Mouse (Mus musculus): Measurements from ENCODE around the gene Oaz2. TPM values are rescaled to one million over a fixed set of nuclear protein-coding genes. Genes with fewer than 3 reads are reported as not detected.

Gene Oaz2
- polyA plus RNA-seq, 1 experiment from 2014 or later: 182 TPM

GRCm38 (mm10) chr9:65630631-65631353, 37.0 kb upstream of the Oaz2 start:
- peak; percentile 68; the same call in 1 of the 2 replicates for ATAC-seq (ENCODE audit: insufficient number of reproducible peaks, insufficient read depth, low FRiP score, low read depth)
- 1% methylated on average over 63 of the region's 78 CpGs for WGBS
- no peaks in the 10 kb centered on the region for H3K36me3 ChIP-seq (ENCODE audit: control insufficient read depth, insufficient read depth, low read length)
- peak overlapping the region; percentile 82 for H3K4me3 ChIP-seq (ENCODE audit: low read depth, low read length)
- H3K4me1 ChIP-seq (ENCODE audit: control insufficient read depth, insufficient read depth, low read length): 0 out of 2 replicates have a peak, but pooled peaks cover 8% of the 10 kb centered on the region
- H3K9ac ChIP-seq (replicated peaks; ENCODE audit: low read depth, low read length): peak overlapping the region; percentile 73
- peak overlapping the region; percentile 95 for H3K4me2 ChIP-seq (replicated peaks; ENCODE audit: low read depth, low read length)
- H3K27ac ChIP-seq (ENCODE audit: low read length): peak overlapping the region; percentile 72; the same call in 1 of the 2 replicates
- H3K27me3 ChIP-seq (ENCODE audit: control insufficient read depth, insufficient read depth, low read length): 0 out of 2 replicates have a peak, but pooled peaks cover 2% of the 10 kb centered on the region
- no peaks in the 10 kb centered on the region for H3K9me3 ChIP-seq (ENCODE audit: control insufficient read depth, low read depth, low read length)

GRCm38 (mm10) chr9:65631354-65632021, 36.3 kb upstream of the Oaz2 start:
- Histone ChIP-seq H3K4me3 (ENCODE audit: low read depth, low read length) (peak overlapping the region; percentile 82), H3K27me3 (ENCODE audit: control insufficient read depth, insufficient read depth, low read length) (0 out of 2 replicates have a peak, but pooled peaks cover 2% of the 10 kb centered on the region), H3K36me3 (ENCODE audit: control insufficient read depth, insufficient read depth, low read length) (no peaks in the 10 kb centered on the region), H3K9ac (replicated peaks; ENCODE audit: low read depth, low read length) (peak overlapping the region; percentile 73), H3K9me3 (ENCODE audit: control insufficient read depth, low read depth, low read length) (no peaks in the 10 kb centered on the region), H3K4me1 (ENCODE audit: control insufficient read depth, insufficient read depth, low read length) (0 out of 2 replicates have a peak, but pooled peaks cover 8% of the 10 kb centered on the region), H3K4me2 (replicated peaks; ENCODE audit: low read depth, low read length) (peak overlapping the region; percentile 95), H3K27ac (ENCODE audit: low read length) (no peak overlapping the region)
- 28% methylated on average over 16 of the region's 16 CpGs for WGBS
- no peak for ATAC-seq (ENCODE audit: insufficient number of reproducible peaks, insufficient read depth, low FRiP score, low read depth)

- H3K4me3 ChIP-seq (ENCODE audit: low read depth, low read length): no peak overlapping the region
- no peaks in the 10 kb centered on the region for H3K9me3 ChIP-seq (ENCODE audit: control insufficient read depth, low read depth, low read length)
- H3K9ac ChIP-seq (replicated peaks; ENCODE audit: low read depth, low read length): no peak overlapping the region
- H3K4me2 ChIP-seq (replicated peaks; ENCODE audit: low read depth, low read length): no peak overlapping the region
- 0 out of 2 replicates have a peak, but pooled peaks cover 4% of the 10 kb centered on the region for H3K4me1 ChIP-seq (ENCODE audit: control insufficient read depth, insufficient read depth, low read length)
- 0 out of 2 replicates have a peak, but pooled peaks cover 2% of the 10 kb centered on the region for H3K27me3 ChIP-seq (ENCODE audit: control insufficient read depth, insufficient read depth, low read length)
- H3K27ac ChIP-seq (ENCODE audit: low read length): no peak overlapping the region
- ATAC-seq (ENCODE audit: insufficient number of reproducible peaks, insufficient read depth, low FRiP score, low read depth): no peak
- H3K36me3 ChIP-seq (ENCODE audit: control insufficient read depth, insufficient read depth, low read length): no peaks in the 10 kb centered on the region
- WGBS: 84% methylated on average over 1 of the region's 1 CpGs
Observed at GRCm38 (mm10) chr9:65635766-65636165, 32.0 kb upstream of the Oaz2 start.

GRCm38 (mm10) chr9:65636926-65637325, 30.9 kb upstream of the Oaz2 start:
- Histone ChIP-seq H3K9me3 (ENCODE audit: control insufficient read depth, low read depth, low read length) (no peaks in the 10 kb centered on the region), H3K4me1 (ENCODE audit: control insufficient read depth, insufficient read depth, low read length) (peaks cover 6% of the 10 kb centered on the region; the same call in 1 of the 2 replicates), H3K4me3 (ENCODE audit: low read depth, low read length) (no peak overlapping the region), H3K36me3 (ENCODE audit: control insufficient read depth, insufficient read depth, low read length) (no peaks in the 10 kb centered on the region), H3K27ac (ENCODE audit: low read length) (no peak overlapping the region), H3K27me3 (ENCODE audit: control insufficient read depth, insufficient read depth, low read length) (no peaks in the 10 kb centered on the region), H3K9ac (replicated peaks; ENCODE audit: low read depth, low read length) (no peak overlapping the region), H3K4me2 (replicated peaks; ENCODE audit: low read depth, low read length) (no peak overlapping the region)
- ATAC-seq (ENCODE audit: insufficient number of reproducible peaks, insufficient read depth, low FRiP score, low read depth): no peak
- 85% methylated on average over 4 of the region's 4 CpGs for WGBS

- Histone ChIP-seq H3K27me3 (ENCODE audit: control insufficient read depth, insufficient read depth, low read length) (no peaks in the 10 kb centered on the region), H3K27ac (ENCODE audit: low read length) (no peak overlapping the region), H3K9ac (replicated peaks; ENCODE audit: low read depth, low read length) (no peak overlapping the region), H3K4me1 (ENCODE audit: control insufficient read depth, insufficient read depth, low read length) (peaks cover 7% of the 10 kb centered on the region; the same call in 1 of the 2 replicates), H3K36me3 (ENCODE audit: control insufficient read depth, insufficient read depth, low read length) (no peaks in the 10 kb centered on the region), H3K4me3 (ENCODE audit: low read depth, low read length) (no peak overlapping the region), H3K9me3 (ENCODE audit: control insufficient read depth, low read depth, low read length) (no peaks in the 10 kb centered on the region), H3K4me2 (replicated peaks; ENCODE audit: low read depth, low read length) (no peak overlapping the region)
- 56% methylated on average over 5 of the region's 5 CpGs for WGBS
- ATAC-seq (ENCODE audit: insufficient number of reproducible peaks, insufficient read depth, low FRiP score, low read depth): no peak
Observed at GRCm38 (mm10) chr9:65639065-65639464, 28.7 kb upstream of the Oaz2 start.

- Histone ChIP-seq H3K27me3 (ENCODE audit: control insufficient read depth, insufficient read depth, low read length) (no peaks in the 10 kb centered on the region), H3K9ac (replicated peaks; ENCODE audit: low read depth, low read length) (no peak overlapping the region), H3K4me1 (ENCODE audit: control insufficient read depth, insufficient read depth, low read length) (peaks cover 7% of the 10 kb centered on the region; the same call in 1 of the 2 replicates), H3K4me2 (replicated peaks; ENCODE audit: low read depth, low read length) (no peak overlapping the region), H3K27ac (ENCODE audit: low read length) (no peak overlapping the region), H3K36me3 (ENCODE audit: control insufficient read depth, insufficient read depth, low read length) (no peaks in the 10 kb centered on the region), H3K4me3 (ENCODE audit: low read depth, low read length) (no peak overlapping the region), H3K9me3 (ENCODE audit: control insufficient read depth, low read depth, low read length) (no peaks in the 10 kb centered on the region)
- 18% methylated on average over 5 of the region's 5 CpGs for WGBS
- ATAC-seq (ENCODE audit: insufficient number of reproducible peaks, insufficient read depth, low FRiP score, low read depth): no peak
Observed at GRCm38 (mm10) chr9:65640838-65641410, 26.9 kb upstream of the Oaz2 start.

- no peak for ATAC-seq (ENCODE audit: insufficient number of reproducible peaks, insufficient read depth, low FRiP score, low read depth)
- Histone ChIP-seq H3K27me3 (ENCODE audit: control insufficient read depth, insufficient read depth, low read length) (no peaks in the 10 kb centered on the region), H3K4me2 (replicated peaks; ENCODE audit: low read depth, low read length) (no peak overlapping the region), H3K36me3 (ENCODE audit: control insufficient read depth, insufficient read depth, low read length) (no peaks in the 10 kb centered on the region), H3K27ac (ENCODE audit: low read length) (no peak overlapping the region), H3K4me3 (ENCODE audit: low read depth, low read length) (no peak overlapping the region), H3K9ac (replicated peaks; ENCODE audit: low read depth, low read length) (no peak overlapping the region), H3K9me3 (ENCODE audit: control insufficient read depth, low read depth, low read length) (no peaks in the 10 kb centered on the region), H3K4me1 (ENCODE audit: control insufficient read depth, insufficient read depth, low read length) (peaks cover 7% of the 10 kb centered on the region; the same call in 1 of the 2 replicates)
- WGBS: 26% methylated on average over 12 of the region's 12 CpGs
Observed at GRCm38 (mm10) chr9:65641446-65642052, 26.3 kb upstream of the Oaz2 start.

- H3K27me3 ChIP-seq (ENCODE audit: control insufficient read depth, insufficient read depth, low read length): no peaks in the 10 kb centered on the region
- H3K4me3 ChIP-seq (ENCODE audit: low read depth, low read length): no peak overlapping the region
- no peaks in the 10 kb centered on the region for H3K9me3 ChIP-seq (ENCODE audit: control insufficient read depth, low read depth, low read length)
- H3K27ac ChIP-seq (ENCODE audit: low read length): no peak overlapping the region
- ATAC-seq (ENCODE audit: insufficient number of reproducible peaks, insufficient read depth, low FRiP score, low read depth): no peak
- H3K4me1 ChIP-seq (ENCODE audit: control insufficient read depth, insufficient read depth, low read length): peaks cover 7% of the 10 kb centered on the region; the same call in 1 of the 2 replicates
- no peak overlapping the region for H3K9ac ChIP-seq (replicated peaks; ENCODE audit: low read depth, low read length)
- H3K36me3 ChIP-seq (ENCODE audit: control insufficient read depth, insufficient read depth, low read length): no peaks in the 10 kb centered on the region
- no peak overlapping the region for H3K4me2 ChIP-seq (replicated peaks; ENCODE audit: low read depth, low read length)
Observed at GRCm38 (mm10) chr9:65642546-65642945, 25.3 kb upstream of the Oaz2 start.

Measured in stomach, embryonic 14.5 days (tissue).